Mouse (Mus musculus): ENCODE measurements around the gene Sox1.

GRCm38 (mm10) chr8:12348306-12348705 lies 46.8 kb upstream of the Sox1 start:
- TF ChIP-seq POLR2A (IDR thresholded peaks at IDR 0.05; ENCODE audit: borderline replicate concordance, low read depth, low read length), result no peak
- TF ChIP-seq CTCF (IDR thresholded peaks at IDR 0.05; ENCODE audit: low read depth, low read length), result no peak
